Mouse (Mus musculus) kidney, adult 2 months (tissue): ENCODE measurements at regions not wholly inside any gene's neighbourhood (a gene's known extent, or its start where the extent isn't known, plus 50 kb on each side); places are given as distances from the start of the nearest gene placed in this dataset.

Source experiments
- DNase-seq: peaks from one replicate; pipeline ENCODE4 v3.0.0; 2021
- H3K27ac ChIP-seq: fragments of 200-500 bp; 2 replicates; pipeline ENCODE4 v1.5.1; 2012; ENCODE audit warnings: low read depth, low read length, control low read depth, inconsistent platforms; ENCODE audit not compliant: insufficient read depth
- H3K27me3 ChIP-seq: fragments of 200-500 bp; replicated peaks from 2 replicates; pipeline ENCODE4 v1.6.1; 2012; ENCODE audit warnings: mild to moderate bottlenecking, moderate library complexity, low read length, inconsistent platforms; ENCODE audit not compliant: control insufficient read depth, insufficient read depth
- H3K36me3 ChIP-seq: fragments of 200-500 bp; 2 replicates; pipeline ENCODE4 v1.6.1; 2012; ENCODE audit warnings: mild to moderate bottlenecking, moderate library complexity, low read length, inconsistent platforms; ENCODE audit not compliant: control insufficient read depth, insufficient read depth
- H3K4me1 ChIP-seq: fragments of 200-500 bp; 2 replicates; pipeline ENCODE4 v1.6.1; 2011; ENCODE audit warnings: low read length; ENCODE audit not compliant: control insufficient read depth, insufficient read depth
- H3K4me3 ChIP-seq: fragments of 200-500 bp; 2 replicates; pipeline ENCODE4 v1.5.1; 2011; ENCODE audit warnings: mild to moderate bottlenecking, low read depth, low read length, control low read depth; ENCODE audit not compliant: insufficient read depth
- CTCF ChIP-seq: fragments of 200-500 bp; conservative IDR thresholded peaks from 2 replicates; pipeline ENCODE4 v1.5.1; 2011; ENCODE audit warnings: low read depth, mild to moderate bottlenecking, control low read depth, low read length, moderate library complexity, mixed read lengths; ENCODE audit not compliant: insufficient read depth, insufficient read length
- POLR2A ChIP-seq: fragments of 200-500 bp; IDR thresholded peaks from one replicate; pipeline ENCODE4 v1.6.1; 2011; ENCODE audit warnings: low read depth, low read length, control low read depth
- WGBS: fragments of 180-500 bp; shearing (Covaris S2); methylation state at CpG from one replicate; pipeline ENCODE4 v1.1.7; 2018; 5-methylcytosine and 5-hydroxymethylcytosine counted together

DNA sequence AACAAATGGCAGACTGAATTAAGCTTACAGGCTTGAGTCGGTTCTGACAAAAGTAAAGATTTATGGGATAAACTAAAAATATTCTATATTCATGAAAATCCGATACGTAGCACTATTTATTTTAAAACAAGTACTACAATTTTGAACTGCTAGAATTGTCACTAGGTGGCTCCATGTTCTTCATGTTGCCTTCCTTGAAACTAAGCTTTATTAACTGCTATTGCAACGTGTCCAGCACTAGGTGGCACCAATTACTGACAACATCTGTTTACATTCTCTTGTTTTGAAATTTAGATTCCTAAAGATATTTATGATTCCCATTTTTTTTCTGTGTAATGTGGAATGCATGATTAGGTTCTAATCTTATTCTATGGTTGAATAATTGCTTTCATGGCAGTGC is 60.1 kb downstream of the Fam47c start:
- Histone ChIP-seq H3K27ac (no peak overlapping the region), H3K4me3 (no peak overlapping the region), H3K27me3 (no peaks in the 10 kb centered on the region), H3K36me3 (no peaks in the 10 kb centered on the region), H3K4me1 (no peaks in the 10 kb centered on the region)
- WGBS: 58% methylated on average over 4 of the region's 4 CpGs
- no peak for TF ChIP-seq CTCF
- no peak for TF ChIP-seq POLR2A
- peak; percentile 1 for DNase-seq
